ENCODE assay signal across 1 mouse cellular context in the genomic region with DNA sequence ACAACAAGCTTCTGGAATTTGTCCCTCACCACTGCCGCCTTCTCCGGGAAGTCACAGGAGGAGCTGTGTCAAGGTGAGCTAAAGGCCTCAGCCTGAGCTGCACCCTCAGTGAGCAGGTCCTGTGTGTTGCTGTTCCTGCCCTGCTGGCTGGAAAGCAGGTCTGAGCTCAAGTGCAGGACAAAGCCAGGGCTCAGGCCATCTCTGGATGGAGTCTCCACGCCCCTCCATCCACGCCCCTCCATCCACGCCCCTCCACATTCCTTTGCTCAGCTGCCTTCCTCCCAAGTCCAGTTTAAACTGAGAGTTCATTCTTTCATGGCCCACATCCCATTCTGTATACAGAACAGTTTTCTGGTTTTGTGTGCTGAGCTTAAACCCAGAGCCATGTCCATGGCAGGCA.
TF ChIP-seq lines count a peak whose summit lies in the region.

No protein-coding gene starts in this region.

TF ChIP-seq in ES-E14, 5 proteins besides CTCF, POLR2A, EP300 and RAD21:
- TF ChIP-seq MAFK (IDR thresholded peaks at IDR 0.05; ENCODE audit: insufficient read depth, low read depth, low read length) (no peak), ZC3H11A (IDR thresholded peaks at IDR 0.05; ENCODE audit: borderline replicate concordance, low read depth, low read length) (no peak), CHD2 (IDR thresholded peaks at IDR 0.05; ENCODE audit: low read depth, low read length) (no peak), HCFC1 (IDR thresholded peaks at IDR 0.05; ENCODE audit: borderline replicate concordance, insufficient read depth, low read length) (no peak), ZNF384 (IDR thresholded peaks at IDR 0.05; ENCODE audit: low read depth, low read length) (no peak)
